Mouse (Mus musculus) inflammation-experienced regulatory T-cells, adult 6 months (primary cell): Measurements from ENCODE around the gene Pus3. TPM values are rescaled to one million over a fixed set of nuclear protein-coding genes. Genes with fewer than 3 reads are reported as not detected.
"Not testable (repeated sequence)": the region's sequence is repeated elsewhere in the genome, so short reads cannot be mapped to it uniquely, and the experiment has no call there.

Experiments used
- ATAC-seq: one replicate; pipeline ENCODE4 v1.8.0; 2017
- polyA plus RNA-seq, 3 experiments: library from polyadenylated mRNA; unstranded; fragments of 100-300 nt; shearing (Covaris generic); gene quantifications; one replicate each; pipeline ENCODE4 v1.2.1; 2017

Pus3 gene
- polyA plus RNA-seq, 3 experiments from 2014 or later, result 16.9 to 27.8 (median 19.5) TPM

- peak; percentile 25 for ATAC-seq
Observed at GRCm38 (mm10) chr9:35546745-35547144, 11.7 kb upstream of the Pus3 start.

- ATAC-seq, result no peak
Observed at GRCm38 (mm10) chr9:35548455-35548854, 9.9 kb upstream of the Pus3 start.

- ATAC-seq, result no peak
Observed at GRCm38 (mm10) chr9:35556494-35557102, 1.8 kb upstream of the Pus3 start.

- ATAC-seq, result peak; percentile 94
Observed at GRCm38 (mm10) chr9:35559009-35559890, 855 bp downstream of the Pus3 start.

- no peak for ATAC-seq
Observed at GRCm38 (mm10) chr9:35561076-35561475, 2.7 kb downstream of the Pus3 start.

- no peak for ATAC-seq
Observed at GRCm38 (mm10) chr9:35561583-35561982, 3.2 kb downstream of the Pus3 start.

GRCm38 (mm10) chr9:35564536-35565240, 6.3 kb downstream of the Pus3 start:
- ATAC-seq, result no peak

- no peak for ATAC-seq
Observed at GRCm38 (mm10) chr9:35567995-35568394, 9.6 kb downstream of the Pus3 start.

- ATAC-seq, result peak; percentile 98
Observed at GRCm38 (mm10) chr9:35569571-35570534, 11.5 kb downstream of the Pus3 start, which contains the start of the genes Pate2 and Hyls1. Gene Pate2, plus strand, starts transcription at chr9:35570284. Gene Hyls1, minus strand, starts transcription at chr9:35570398.

- no peak for ATAC-seq
Observed at GRCm38 (mm10) chr9:35570663-35571062, 12.3 kb downstream of the Pus3 start.

GRCm38 (mm10) chr9:35574416-35574815, 16.0 kb downstream of the Pus3 start:
- ATAC-seq, result no peak

GRCm38 (mm10) chr9:35587674-35588073, 29.3 kb downstream of the Pus3 start:
- no peak for ATAC-seq

GRCm38 (mm10) chr9:35592903-35593302, 34.5 kb downstream of the Pus3 start:
- no peak for ATAC-seq

- no peak for ATAC-seq
Observed at GRCm38 (mm10) chr9:35607647-35608405, 49.4 kb downstream of the Pus3 start.

GRCm38 (mm10) chr9:35611841-35612240, 53.4 kb downstream of the Pus3 start, which contains the start of gene Pate4:
Gene Pate4, minus strand, starts transcription at chr9:35611941.
- ATAC-seq, result no peak

GRCm38 (mm10) chr9:35614005-35614404, 55.6 kb downstream of the Pus3 start:
- no peak for ATAC-seq

- not testable (repeated sequence) for ATAC-seq
Observed at GRCm38 (mm10) chr9:35616784-35617183, 58.4 kb downstream of the Pus3 start.
